Mouse (Mus musculus) lung, adult 18-20 months (tissue): ENCODE results near the gene Ncor2.
A peak's percentile ranks its signal among the peaks of the same experiment; 100 is the strongest.

Source experiments
- DNase-seq, 2 experiments: peaks; one replicate each; pipeline ENCODE4 v3.0.0; 2022; ENCODE audit warnings: mixed read lengths in 2 of 2

Gene Ncor2

GRCm38 (mm10) chr5:125124002-125124401, 55.0 kb downstream of the Ncor2 start:
- DNase-seq, result no peak

GRCm38 (mm10) chr5:125123206-125123605, 55.8 kb downstream of the Ncor2 start:
- peak in 1 of 2 experiments; percentile 46 for DNase-seq

- DNase-seq, result no peak
Observed at GRCm38 (mm10) chr5:125122546-125122945, 56.5 kb downstream of the Ncor2 start.

GRCm38 (mm10) chr5:125122049-125122448, 57.0 kb downstream of the Ncor2 start:
- DNase-seq, result no peak

- DNase-seq, result no peak
Observed at GRCm38 (mm10) chr5:125120517-125121303, 58.3 kb downstream of the Ncor2 start.

GRCm38 (mm10) chr5:125117238-125117637, 61.8 kb downstream of the Ncor2 start:
- DNase-seq, result no peak

- no peak for DNase-seq
Observed at GRCm38 (mm10) chr5:125113029-125113428, 66.0 kb downstream of the Ncor2 start.

- DNase-seq, result no peak
Observed at GRCm38 (mm10) chr5:125112588-125112987, 66.4 kb downstream of the Ncor2 start.

- peak; percentile 42 to 65 for DNase-seq
Observed at GRCm38 (mm10) chr5:125111137-125111536, 67.9 kb downstream of the Ncor2 start.

GRCm38 (mm10) chr5:125110722-125111121, 68.3 kb downstream of the Ncor2 start:
- DNase-seq, result no peak

- DNase-seq, result no peak
Observed at GRCm38 (mm10) chr5:125110196-125110595, 68.8 kb downstream of the Ncor2 start.

GRCm38 (mm10) chr5:125107011-125107651, 71.9 kb downstream of the Ncor2 start:
- DNase-seq, result peak; percentile 64 to 72

- DNase-seq, result peak; percentile 76 to 79
Observed at GRCm38 (mm10) chr5:125106191-125106590, 72.8 kb downstream of the Ncor2 start.

- DNase-seq, result no peak
Observed at GRCm38 (mm10) chr5:125104841-125105240, 74.2 kb downstream of the Ncor2 start.

GRCm38 (mm10) chr5:125103396-125103795, 75.6 kb downstream of the Ncor2 start:
- no peak for DNase-seq

- DNase-seq, result no peak
Observed at GRCm38 (mm10) chr5:125102907-125103306, 76.1 kb downstream of the Ncor2 start.

GRCm38 (mm10) chr5:125102352-125102751, 76.7 kb downstream of the Ncor2 start:
- DNase-seq, result peak in 1 of 2 experiments; percentile 29

GRCm38 (mm10) chr5:125099785-125100350, 79.2 kb downstream of the Ncor2 start:
- DNase-seq, result peak in 1 of 2 experiments; percentile 36

GRCm38 (mm10) chr5:125098692-125099091, 80.3 kb downstream of the Ncor2 start:
- DNase-seq, result peak in 1 of 2 experiments; percentile 30

- DNase-seq, result no peak
Observed at GRCm38 (mm10) chr5:125096368-125096767, 82.7 kb downstream of the Ncor2 start.

- DNase-seq, result peak in 1 of 2 experiments; percentile 32
Observed at GRCm38 (mm10) chr5:125095525-125096175, 83.4 kb downstream of the Ncor2 start.

GRCm38 (mm10) chr5:125093795-125094194, 85.2 kb downstream of the Ncor2 start:
- DNase-seq, result no peak

- no peak for DNase-seq
Observed at GRCm38 (mm10) chr5:125088076-125088475, 90.9 kb downstream of the Ncor2 start.
